Mouse (Mus musculus) fat pad, adult 2 months (tissue): Measurements from ENCODE around the gene Carhsp1.

Experiments
- DNase-seq: peaks from one replicate; pipeline ENCODE4 v3.0.0-alpha.2; 2011; ENCODE audit warnings: low read depth, low spot score; ENCODE audit errors: extremely low read depth

Carhsp1 gene

DNA sequence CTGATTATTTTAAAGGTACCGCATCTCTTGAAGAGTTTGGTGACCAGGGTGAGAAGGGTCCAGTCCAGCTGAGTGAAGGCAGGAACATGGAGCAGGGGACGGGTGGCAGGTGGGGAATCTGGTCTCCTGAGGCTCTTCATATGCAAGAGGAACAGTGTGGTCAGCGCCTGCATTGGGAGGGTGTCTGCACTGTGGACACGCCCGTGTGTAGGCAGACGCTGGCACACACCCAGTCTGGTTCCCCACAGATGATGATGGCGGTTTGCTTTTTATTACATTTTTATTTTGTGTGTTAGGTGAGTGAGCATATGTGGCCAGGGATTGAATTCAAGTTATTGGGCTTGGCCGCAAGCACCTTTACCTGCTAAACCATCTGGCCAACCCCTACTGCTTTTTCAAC lies 3.6 kb upstream of the Carhsp1 start:
- no peak for DNase-seq

DNA sequence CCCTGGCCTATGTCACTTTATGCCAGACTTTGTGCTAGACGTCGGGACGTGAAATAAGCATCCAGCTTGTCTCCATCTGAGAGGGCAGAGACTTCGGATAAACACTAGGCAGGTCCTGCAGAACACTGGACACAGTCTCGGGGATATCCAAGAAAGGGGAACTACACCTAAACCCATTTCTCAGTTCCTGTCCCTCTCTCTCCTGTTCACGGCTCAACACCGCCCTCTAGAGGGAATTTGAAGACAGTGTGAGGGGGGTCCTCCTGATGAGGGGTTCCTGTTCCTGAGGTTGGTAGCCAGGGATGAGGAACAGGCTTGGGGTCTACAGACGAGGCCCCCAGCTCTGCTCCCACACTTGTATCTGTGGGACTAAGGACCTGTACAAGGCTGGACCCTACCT lies 2.2 kb upstream of the Carhsp1 start:
- DNase-seq: no peak

DNA sequence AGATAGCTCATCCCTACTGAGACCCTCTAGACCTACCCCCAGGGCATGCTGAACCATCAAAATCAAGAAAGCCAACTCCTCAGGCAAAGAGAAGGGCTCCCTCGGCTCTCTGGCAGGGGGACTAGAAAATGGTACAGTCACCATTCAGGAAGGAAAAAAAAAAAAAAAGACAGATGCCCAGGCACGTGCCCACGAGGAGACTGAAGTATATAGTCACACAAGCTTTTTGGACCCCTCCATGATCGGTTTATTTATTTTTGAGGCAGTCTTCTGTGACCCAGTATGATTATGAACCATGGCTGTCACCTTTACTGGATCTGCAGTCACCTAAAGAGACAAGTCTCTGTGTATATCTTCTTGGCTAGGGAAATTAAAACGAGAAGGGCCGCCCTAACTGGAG lies 1.4 kb upstream of the Carhsp1 start:
- DNase-seq: no peak

DNA sequence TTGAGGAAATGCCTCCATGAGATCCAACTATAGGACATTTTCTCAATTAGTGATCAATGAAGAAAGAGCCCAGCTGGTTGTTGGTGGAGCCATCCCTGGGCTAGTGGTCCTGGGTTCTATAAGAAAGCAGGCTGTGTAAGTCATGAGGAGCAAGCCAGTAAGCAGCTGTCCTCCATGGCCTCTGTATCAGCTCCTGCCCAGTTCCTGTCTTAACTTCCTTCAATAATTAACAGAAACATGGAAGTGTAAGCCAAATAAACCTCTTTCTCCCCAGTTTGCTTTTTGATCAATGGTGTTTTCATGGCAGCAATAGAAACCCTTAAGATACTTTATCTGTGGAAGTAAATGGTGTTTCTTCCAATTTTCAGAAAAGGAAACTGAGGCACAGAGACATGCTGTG lies 856 bp upstream of the Carhsp1 start:
- DNase-seq: no peak

DNA sequence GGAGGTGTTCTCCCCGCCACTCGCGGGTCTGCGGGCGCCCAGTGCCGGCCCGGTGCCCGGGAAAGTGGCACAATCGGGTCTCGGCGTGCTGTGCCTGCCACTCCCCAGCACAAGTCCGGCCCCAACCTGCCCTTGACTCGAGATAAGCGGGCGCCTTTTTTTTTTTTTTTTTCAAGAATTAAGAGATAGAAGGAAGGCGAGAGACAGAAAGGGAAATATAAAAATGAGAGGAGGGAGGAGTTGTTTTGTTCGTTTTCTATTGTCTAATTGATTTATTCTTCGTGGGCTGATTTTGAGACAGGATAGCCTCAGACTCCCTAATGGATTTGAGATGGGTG lies 364 bp upstream of the Carhsp1 start:
- no peak for DNase-seq

DNA sequence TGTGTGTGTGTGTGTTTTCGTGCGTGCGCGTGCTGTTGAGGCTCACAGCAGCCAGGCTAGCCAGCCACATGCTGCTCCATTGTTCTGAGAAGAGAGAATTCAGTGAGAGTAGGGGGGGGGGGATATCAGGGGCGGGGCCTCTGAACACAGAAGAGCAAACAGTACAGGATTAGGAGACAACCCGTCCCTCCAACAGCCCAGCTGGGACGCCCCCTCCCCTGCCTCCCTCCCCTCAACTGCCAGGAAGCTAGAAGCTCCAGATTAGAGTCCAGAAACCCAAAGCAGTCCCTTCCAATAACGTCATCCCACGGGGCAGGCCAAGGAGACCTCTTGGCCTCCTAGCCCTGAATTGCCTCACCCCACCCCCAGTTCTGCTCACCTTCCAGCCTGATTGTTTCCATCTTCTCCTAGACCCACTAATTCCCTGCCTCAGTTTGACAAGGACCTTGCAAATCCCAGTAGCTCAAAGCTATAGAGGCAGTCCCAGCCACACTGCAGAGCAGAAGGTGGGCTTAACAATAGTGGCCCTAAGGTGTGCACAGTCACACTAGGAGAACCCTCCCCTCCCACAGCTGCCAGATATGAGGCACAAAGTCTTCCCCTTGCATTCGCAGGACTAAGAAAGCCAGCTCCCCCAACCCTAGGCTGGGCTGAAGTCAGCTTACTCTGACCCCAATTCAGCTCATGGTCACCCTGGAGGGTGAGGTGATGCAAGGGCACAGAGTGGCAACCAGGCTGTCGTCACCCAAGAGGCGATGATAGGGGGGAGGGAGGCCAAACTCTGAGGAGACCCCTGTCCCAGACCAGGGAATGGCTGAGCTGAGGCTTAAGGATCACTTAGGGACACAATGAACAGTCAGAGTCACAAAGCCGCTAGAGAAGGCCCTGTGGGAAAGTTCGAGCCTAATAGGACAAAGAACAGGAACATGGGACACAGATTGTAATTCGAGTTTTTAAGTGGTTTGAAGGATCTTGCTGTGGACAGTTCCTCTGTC lies 1.6 kb downstream of the Carhsp1 start:
- DNase-seq: no peak

DNA sequence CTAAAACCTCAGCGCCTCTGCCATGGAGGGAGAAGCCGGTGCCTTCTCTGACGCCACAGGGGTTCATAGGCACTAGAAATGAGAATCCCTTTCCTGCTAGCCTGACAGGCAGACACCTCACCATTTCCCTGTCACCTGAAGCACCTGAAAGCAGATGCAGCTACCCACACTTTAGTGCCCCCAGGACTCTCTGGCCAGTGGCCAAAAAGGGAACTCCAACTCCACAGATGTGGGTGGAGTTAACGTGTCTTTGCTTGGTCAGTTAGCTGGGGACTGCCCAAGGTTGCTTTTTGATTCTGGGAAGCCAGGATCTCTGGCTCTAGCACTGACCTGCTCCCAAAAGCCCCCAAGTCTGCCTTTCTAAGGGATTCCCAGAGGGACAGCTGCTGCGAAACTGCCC lies 2.5 kb downstream of the Carhsp1 start:
- DNase-seq: no peak

DNA sequence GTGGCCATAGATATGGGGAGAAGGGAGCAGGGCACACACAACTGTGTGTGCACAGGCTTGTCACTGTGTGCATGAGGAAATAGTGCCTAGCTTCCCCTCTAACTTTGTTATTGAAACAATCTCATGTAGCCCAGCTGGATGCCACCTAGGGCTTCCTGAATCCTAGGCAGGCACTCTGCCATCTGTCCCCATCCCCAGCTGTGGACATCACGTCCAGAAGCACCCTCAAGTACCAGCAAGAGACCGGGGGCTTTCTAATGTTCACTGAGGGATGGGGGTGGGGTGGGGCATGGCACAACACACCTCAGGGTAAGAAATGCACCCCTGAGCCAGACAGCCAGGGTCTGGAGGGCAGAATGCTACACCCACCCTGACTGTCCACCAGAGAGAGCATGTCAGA lies 3.6 kb downstream of the Carhsp1 start:
- no peak for DNase-seq

DNA sequence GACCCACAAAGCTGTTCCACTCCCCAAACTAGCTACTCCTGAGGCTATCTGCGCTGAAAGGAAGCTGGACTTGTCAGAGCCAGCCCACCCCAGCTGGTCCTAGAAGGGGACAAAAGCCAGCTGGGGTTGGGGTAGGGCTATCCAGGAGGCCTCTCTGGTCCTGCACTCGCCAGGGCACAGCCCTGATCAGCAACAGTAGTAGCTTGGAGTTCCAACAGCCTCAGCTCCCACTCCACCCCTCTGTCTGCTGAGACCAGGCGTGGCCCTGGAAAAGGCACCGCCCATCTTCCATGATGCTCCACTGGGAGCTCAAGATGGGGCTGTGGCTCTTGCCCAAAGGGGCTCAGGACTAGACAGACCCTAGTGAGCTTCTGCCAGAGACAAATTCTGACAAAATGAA lies 4.1 kb downstream of the Carhsp1 start:
- no peak for DNase-seq

DNA sequence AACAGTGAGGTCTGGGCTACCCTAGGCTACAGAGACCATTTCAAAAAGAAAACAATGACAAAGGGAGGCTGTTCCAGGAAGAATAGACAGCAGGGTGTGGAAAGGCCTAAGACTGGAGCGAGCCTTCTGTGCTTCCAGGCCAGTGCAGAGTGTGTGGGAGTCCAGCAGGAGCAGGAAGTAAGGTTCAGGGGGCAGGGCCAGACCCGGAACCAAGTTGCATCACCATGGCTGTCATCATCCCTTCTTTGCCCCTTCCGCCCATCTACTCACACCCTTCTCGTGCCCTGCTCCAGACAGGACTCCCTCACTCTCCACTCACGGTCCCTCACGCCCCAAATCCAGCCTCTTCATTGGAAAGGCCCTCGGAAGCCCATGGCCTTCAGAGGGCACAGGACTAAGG lies 4.7 kb downstream of the Carhsp1 start:
- no peak for DNase-seq

DNA sequence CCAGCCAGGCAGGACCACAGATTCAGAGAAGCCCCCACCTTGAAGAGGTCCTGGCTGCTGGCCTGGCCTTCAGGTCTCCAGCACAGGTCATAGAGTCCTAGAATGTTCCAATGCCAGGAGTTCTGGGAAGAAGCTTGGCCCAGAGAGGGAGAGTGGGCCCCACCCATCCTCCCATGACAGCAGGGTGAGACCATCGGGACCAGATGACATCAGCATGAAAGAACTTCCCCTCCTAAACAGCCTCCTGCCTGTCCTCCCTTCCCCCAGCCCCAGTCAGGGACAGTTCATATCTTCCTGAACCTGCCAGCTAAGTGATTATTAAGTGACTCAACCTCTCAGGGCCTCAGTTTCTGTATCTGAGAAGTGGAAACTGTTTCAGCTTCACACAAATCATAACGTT lies 5.5 kb downstream of the Carhsp1 start:
- no peak for DNase-seq

DNA sequence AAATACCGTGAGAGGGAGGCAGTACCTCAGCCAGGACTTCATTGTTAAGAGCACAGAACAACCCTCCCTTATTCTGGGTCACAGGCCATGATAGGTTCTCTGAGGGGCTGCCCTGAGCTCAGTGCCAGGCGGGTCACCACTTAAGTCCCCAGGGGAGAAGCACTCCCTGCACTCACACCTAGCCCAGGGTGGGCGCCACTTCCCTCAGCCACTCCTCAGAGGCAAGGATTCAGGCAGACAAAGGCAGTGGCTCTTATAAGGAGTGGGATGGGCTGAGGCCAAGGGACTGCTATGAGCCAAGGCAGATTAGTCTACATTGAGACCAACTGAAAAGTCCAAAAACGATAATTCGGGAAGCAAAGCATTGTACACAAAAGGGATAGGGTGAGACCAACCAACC lies 6.6 kb downstream of the Carhsp1 start:
- no peak for DNase-seq

DNA sequence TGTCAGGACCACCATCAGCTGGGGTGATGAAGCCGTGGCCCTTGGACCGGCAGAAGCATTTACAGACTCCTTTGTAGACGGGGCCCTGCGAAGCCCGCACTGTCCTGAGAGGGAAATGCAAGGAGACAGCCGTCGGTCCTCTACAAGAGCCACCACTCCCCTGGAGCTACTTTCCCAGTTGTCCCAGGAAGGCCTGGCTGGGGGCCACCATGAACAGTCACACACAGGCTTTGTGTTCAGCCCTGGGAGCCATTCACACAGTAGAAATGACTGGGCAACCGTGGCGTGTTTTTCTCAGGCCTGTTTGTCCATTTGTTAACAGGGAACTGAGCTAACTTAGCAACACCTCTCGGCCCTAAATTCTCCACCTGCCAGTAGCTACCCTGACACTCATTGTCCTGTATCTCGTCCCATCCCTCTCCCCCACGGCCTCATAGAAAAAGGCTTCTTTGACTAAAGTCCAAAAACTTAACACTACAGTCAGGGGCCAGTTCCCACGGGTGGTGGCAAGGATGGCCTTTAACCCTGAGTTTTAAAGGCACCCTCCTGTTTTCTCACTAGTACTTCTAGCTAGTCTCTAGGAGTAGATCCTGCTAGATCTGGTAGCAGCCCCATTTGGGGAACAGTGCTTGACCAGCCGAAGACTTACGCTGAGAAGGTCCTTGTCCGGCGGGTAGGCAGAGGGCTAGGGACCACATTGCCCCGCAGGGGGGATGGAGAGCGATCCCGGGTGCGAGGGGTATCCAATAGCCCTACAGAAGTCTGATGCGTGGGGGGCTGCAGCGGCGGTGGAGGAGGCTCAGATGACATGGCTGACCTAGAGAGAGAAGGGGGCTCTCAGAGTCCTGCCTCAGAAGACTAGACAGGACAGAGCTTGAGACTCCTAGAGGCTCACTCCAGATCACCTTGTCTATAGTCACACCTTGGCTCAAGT lies 8.1 kb downstream of the Carhsp1 start:
- DNase-seq: no peak

DNA sequence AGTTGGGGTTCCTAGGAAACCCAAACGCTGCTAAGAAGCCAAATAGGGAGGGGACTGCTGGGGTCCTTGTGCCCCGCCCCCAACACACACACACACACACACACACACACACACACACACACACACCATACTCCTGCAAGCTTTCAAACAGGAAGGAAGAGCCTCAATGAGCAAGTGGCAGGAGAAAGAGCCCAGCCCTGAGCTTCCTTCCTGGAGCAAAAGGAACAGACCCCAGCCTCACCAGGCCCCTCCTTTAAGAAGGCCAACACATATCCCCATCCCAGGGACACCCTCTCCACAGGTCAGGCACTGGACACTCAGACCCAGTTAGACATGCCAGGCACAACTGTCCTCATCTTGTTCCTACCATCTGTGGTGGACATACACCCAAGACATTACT lies 8.9 kb downstream of the Carhsp1 start:
- no peak for DNase-seq

DNA sequence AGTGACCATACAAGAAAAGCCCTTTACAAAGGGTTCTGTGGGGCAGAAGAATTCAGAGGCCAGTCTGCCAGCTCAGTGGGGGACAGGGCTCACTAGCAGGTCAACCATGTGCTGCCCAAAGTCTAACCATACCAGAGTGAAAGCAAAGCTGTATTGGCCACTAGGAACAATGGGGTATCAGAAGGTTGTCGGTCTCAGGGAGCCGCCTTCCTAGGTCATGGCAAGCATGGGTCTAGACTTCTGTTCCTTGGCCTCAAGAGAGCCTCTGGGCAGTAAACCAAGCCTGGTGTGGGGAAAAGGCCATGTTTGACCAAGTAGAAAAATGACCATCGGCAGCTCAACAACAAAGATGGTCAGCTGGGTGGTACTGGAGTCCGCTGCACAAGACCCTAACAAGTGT lies 13.2 kb downstream of the Carhsp1 start:
- DNase-seq: no peak

DNA sequence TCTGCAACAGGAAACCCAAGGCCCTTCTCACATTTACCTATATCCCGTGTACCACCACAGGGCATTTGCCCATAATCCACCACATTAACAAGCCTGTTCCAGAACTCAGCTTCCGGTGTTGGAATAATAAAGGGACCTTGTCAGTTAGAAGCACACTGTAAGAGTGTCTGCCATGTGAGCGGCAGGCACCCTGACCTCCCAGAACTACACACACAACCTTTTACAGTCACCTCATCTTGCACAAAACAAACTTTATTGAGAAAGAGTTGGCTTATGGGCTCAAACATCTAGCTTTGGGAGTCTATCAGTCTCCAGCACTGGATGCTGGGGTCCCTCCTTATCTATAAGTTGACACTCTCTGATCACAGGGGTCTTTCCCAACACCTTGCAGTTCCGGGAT lies 13.6 kb downstream of the Carhsp1 start:
- DNase-seq: no peak

DNA sequence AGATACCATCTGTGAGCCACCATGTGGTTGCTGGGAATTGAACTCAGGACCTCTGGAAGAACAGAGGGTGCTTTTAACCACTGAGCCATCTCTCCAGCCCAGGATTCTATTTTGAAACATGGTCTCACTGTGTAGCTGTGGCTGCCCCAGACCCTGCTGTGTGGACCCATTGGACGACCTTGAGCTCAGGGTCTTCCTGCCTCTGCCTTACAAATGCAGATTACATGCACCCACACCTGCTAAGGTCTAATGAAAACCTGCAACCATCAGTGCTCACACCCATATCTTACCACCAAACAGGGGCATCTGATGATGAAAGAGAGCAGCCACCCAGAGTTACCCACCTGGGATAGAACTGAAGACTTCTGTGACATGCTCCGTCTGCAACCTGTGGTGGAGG lies 15.7 kb downstream of the Carhsp1 start:
- DNase-seq: no peak

DNA sequence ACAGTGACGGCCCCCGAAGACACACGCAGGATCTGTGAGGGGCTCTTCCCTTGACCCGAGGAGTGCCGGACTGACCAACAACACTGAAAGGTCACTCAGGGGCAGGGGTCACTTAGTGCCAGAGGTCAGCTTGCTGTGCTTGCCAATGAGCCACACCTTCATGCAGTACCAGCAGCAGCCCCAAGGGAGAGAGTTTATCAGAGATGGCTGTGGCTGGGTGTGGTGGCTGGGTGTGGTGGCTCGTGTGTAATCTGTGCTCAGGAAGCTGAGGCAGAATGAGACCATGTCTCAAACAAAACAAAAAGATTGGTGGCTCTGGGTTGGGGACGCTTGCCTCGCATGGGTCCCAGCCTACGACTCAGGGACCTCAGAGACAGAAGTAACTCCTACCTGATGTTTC lies 16.4 kb downstream of the Carhsp1 start:
- DNase-seq: no peak

DNA sequence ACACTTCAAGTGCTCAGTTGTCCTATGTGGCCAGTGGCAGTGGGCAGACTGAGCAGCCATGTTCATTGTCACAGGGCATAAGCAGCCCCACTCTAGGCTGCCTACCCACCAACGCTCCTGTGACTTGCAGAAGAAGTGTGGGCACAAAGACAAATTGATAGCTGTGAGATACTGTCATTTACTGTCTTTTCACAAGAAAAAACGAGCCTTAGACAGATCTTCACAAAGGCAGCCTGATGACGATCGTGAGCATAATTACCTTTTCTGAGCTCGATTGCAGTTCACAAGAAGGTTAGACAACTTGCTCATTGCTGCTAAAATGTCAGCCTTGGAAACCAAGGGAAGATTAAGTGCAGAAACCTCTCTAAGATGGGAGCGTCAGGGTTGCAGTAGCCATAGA lies 16.8 kb downstream of the Carhsp1 start:
- no peak for DNase-seq

DNA sequence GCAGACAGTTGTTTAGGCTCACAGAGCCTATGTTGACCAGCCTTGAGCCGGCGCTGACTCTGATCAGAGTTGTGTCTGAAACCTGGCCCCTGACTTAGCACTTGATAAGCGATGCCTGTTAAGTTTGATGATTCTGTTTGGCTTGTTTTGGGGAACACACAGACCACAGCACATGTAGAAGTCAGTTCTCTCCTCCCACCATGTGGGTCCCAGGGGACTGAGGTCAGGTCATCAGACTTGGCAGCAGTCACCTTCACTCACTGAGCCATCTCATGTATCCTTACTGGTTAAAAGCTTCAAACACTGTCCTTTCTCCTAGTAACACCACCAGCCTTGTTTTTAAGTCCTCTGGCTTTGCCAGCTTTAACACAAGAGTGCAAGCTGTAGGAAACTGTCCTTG lies 21.9 kb downstream of the Carhsp1 start:
- DNase-seq: no peak

DNA sequence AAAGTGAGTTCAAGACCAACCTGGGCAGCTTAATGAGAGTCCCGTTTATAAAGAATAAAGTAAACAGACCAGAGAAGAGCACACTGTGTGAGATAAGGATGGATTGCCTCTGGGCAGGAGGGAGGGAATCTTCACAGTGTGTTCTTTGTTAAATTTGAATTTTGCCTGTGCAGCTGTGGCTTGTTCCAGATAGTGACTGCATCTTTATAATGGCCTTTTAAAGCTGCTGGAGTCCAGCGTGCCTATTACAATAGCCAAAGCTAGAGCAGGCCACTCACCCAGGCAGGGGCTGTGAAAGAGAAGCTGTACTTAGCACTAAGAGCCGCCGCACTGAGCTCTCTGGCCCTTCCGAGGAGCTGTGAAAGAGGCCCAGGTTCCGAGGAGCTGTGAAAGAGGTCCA lies 26.4 kb downstream of the Carhsp1 start:
- no peak for DNase-seq

DNA sequence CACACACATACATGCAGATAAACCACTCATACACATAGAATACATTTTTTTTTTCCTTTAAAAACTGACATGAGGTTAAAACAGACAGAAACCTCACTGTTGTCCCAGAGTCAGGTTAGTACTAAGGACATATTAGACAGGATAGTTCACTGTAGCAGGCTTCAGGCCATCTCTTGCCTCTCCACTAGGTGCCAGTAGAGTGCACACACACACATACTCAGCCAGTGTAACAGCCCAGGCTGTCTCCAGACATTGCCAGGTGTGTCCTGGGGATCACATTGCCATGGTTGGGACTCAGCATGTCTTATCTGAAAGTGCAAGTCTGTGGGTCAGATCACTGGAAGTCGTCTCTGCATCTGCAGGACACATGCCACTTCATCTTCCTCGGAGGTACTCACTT lies 28.1 kb downstream of the Carhsp1 start:
- no peak for DNase-seq
